Mouse (Mus musculus) CH12.LX (cell line): Measurements from ENCODE around the gene Arhgap35.

Experiments used
- CTCF ChIP-seq, 2 experiments: IDR thresholded peaks in 1 of 2; conservative IDR thresholded peaks in 1 of 2; 2 replicates each; pipeline ENCODE4 v1.5.1; 2011 to 2012; ENCODE audit warnings: low read depth in 2 of 2, low read length in 2 of 2, improper control_type of control experiment in 1 of 2, inconsistent platforms in 1 of 2, mild to moderate bottlenecking in 1 of 2, moderate library complexity in 1 of 2
- POLR2AphosphoS2 ChIP-seq: IDR thresholded peaks from 2 replicates; pipeline ENCODE4 v1.6.1; 2011; ENCODE audit warnings: low read depth, low read length, improper control_type of control experiment

DNA sequence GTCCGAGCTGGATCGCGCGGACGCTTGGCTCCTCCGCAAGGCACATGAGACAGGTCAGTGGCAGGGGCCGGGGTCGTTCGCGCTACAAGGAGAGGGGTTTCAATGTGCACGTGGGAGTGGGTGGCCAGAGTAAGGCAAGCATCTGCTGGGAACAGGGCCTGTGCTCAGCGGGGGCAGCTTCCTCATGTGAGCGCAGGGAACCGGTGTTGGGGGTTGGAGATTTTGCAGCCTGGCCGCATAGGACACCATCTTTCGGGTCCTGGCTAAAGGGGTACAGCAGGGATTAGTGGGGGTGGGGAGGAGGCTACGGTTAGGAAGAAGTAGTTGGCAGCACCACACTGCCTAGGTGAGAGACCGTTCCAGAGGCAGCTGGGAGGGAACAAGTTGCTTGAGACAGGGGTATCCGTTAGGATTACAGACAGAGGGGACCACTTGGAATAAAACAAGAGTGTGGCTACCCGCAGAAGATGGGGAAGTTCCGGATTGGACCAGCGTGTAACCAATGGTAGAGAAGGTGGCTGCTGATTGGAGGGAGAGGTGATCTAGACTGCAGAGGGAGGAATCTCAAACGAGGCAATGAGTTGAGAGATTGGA is 161.6 kb downstream of the Arhgap35 start:
- TF ChIP-seq POLR2AphosphoS2 (no peak), CTCF (conservative IDR thresholded peaks at IDR 0.05 in 1 of 2, IDR thresholded peaks at IDR 0.05 in 1 of 2; ENCODE audit: low read depth in 2 of 2, low read length in 2 of 2) (no peak)
